Mouse (Mus musculus) neural tube, embryonic 13.5 days (tissue): ENCODE data around the gene Ddt. TPM values are rescaled to one million over a fixed set of nuclear protein-coding genes. Genes with fewer than 3 reads are reported as not detected.

Experiments
- ATAC-seq: fragments of 200-750 bp; cut with Nextera tagmentation; 2 replicates; pipeline ENCODE4 v1.8.0; 2017; ENCODE audit warnings: low read depth, mild to moderate bottlenecking, moderate TSS enrichment, moderate library complexity
- H3K27ac ChIP-seq: fragments of 300-500 bp; sonication (generic); replicated peaks from 2 replicates; pipeline ENCODE4 v1.5.1; 2015; ENCODE audit warnings: moderate library complexity, mild to moderate bottlenecking, inconsistent platforms
- H3K27me3 ChIP-seq: fragments of 300-500 bp; sonication (generic); 2 replicates; pipeline ENCODE4 v1.6.1; 2015; ENCODE audit warnings: mild to moderate bottlenecking, inconsistent platforms
- H3K36me3 ChIP-seq: fragments of 300-500 bp; sonication (generic); 2 replicates; pipeline ENCODE4 v1.6.1; 2015; ENCODE audit warnings: mild to moderate bottlenecking, inconsistent platforms
- H3K4me1 ChIP-seq: fragments of 300-500 bp; sonication (generic); replicated peaks from 2 replicates; pipeline ENCODE4 v1.6.1; 2015; ENCODE audit warnings: inconsistent platforms
- H3K4me2 ChIP-seq: fragments of 300-500 bp; sonication (generic); 2 replicates; pipeline ENCODE4 v1.6.1; 2015; ENCODE audit warnings: inconsistent platforms, mild to moderate bottlenecking, moderate library complexity
- H3K4me3 ChIP-seq: fragments of 300-500 bp; sonication (generic); 2 replicates; pipeline ENCODE4 v1.5.1; 2015; ENCODE audit warnings: mild to moderate bottlenecking, inconsistent platforms
- H3K9ac ChIP-seq: fragments of 300-500 bp; sonication (generic); 2 replicates; pipeline ENCODE4 v1.6.1; 2015; ENCODE audit warnings: moderate library complexity, mild to moderate bottlenecking, inconsistent platforms
- H3K9me3 ChIP-seq: fragments of 300-500 bp; sonication (generic); 2 replicates; pipeline ENCODE4 v1.6.1; 2016; ENCODE audit warnings: inconsistent platforms
- WGBS: fragments of 180-500 bp; shearing (Covaris S2); methylation state at CpG from one replicate; pipeline ENCODE4 v1.1.7; 2015; 5-methylcytosine and 5-hydroxymethylcytosine counted together
- polyA plus RNA-seq: library from polyadenylated mRNA; unstranded; fragments of >200 nt; fragmentation: Nextera tagmentation; extraction: Ambion mirVana; gene quantifications from 2 replicates; pipeline ENCODE4 v1.2.1, GENCODE M21; 2015

Gene Ddt
- polyA plus RNA-seq, 1 experiment from 2014 or later = 105 TPM

DNA sequence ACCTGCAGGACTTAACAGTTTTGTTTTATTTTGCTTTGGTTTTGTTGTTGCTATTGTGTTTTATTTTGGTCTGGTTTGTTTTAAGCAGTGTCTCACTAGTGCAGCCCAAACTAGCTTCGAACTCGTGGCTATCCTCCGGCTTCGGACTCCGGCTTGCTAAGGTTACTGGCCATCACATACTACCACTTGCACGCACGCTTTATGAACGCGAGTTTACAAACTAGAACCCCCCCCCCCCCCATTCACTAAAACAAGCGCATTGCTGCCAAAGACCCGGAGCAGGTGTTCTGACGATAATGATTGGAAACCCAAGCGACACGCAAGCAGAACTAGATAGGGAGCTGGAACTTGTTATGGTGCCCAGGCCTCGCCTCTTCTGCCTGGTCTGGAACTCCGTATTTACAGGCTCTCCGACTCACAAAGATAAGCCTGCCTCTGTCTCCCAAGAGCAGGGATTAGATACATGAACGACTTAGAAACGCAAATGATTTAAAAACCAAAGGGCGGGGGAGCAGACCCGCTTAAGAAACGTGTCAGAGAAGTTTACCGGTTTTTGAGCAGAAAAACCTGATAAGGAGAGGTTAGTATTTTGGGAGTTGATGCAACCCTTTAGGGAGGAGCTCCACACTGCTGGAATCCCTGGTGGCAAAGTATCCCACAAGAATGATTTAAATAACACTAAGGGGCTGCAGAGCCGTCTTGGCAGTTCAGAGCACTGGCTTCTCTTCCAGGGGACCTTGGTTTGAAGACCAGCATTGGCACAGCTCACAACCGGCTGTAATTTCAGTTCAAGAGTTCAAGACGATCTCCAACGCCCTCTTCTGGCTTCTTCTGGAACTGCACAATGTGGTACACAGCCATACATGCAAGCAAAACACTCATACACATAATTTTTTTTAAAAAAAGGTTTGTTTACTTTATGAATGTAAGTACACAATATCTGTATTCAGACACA is 8.4 kb downstream of the Ddt start:
- WGBS = 1% methylated on average over 27 of the region's 27 CpGs
- peak overlapping the region; percentile 88 for H3K4me2 ChIP-seq
- no peaks in the 10 kb centered on the region for H3K9me3 ChIP-seq
- H3K27ac ChIP-seq = peak overlapping the region; percentile 67
- peak; percentile 58 for ATAC-seq
- peak overlapping the region; percentile 87 for H3K4me3 ChIP-seq
- peaks cover 22% of the 10 kb centered on the region for H3K4me1 ChIP-seq
- H3K36me3 ChIP-seq = peaks cover 8% of the 10 kb centered on the region; the same call in 1 of the 2 replicates
- H3K27me3 ChIP-seq = no peaks in the 10 kb centered on the region
- H3K9ac ChIP-seq = peak overlapping the region; percentile 87

DNA sequence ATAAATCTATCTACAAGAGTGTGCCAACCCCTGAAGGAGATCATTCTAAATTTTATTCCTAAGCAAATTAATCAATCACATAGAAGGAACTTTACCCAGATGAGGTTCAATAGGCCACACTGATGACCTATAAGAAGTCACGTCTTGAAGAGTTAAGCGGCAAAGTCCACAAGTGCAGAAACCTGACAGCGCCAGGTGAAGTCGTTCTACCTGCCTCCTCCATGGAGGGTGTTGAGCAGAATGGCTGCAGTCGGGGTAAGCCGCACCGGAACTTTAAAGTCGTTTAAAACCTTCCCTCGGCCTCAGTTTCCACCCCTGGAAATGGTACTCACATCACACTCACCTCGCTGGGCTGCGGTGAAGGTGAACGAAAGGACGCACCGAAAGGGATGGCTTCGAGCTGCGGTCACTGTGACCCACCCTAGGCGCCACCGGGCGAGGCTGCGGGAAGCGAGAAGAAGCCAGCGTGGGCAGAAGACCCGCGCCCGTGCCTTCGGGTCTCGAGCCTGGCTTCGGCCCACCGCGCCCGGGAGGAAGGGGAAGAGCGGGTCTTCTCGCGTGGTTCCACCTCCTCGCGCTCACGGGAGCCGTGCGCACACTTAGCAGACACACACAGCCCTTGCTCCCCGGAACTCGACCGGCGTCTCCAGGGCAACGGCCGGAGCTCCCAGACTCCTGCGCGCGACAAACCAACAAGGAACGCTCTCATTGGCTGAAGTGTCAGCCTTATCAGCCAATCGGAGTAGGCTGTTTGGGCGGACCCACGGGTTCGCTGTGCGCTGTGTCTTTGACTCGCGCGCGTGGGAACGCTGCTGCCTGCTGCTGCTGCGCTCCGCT is 9.3 kb downstream of the Ddt start, which contains the start of gene Cabin1:
TSS of gene Cabin1 (minus strand) at position 660 of the 837 bp plus-strand sequence.
- peak; percentile 99 for ATAC-seq
- Histone ChIP-seq H3K4me1 (peaks cover 22% of the 10 kb centered on the region), H3K27ac (peak within 1 kb of the TSS; percentile 82), H3K9ac (peak within 1 kb of the TSS; percentile 87), H3K4me2 (peak within 1 kb of the TSS; percentile 88), H3K4me3 (peak within 1 kb of the TSS; percentile 87), H3K27me3 (no peaks in the 10 kb centered on the region), H3K36me3 (peaks cover 8% of the 10 kb centered on the region; the same call in 1 of the 2 replicates), H3K9me3 (no peaks in the 10 kb centered on the region)
- WGBS = under 1% methylated on average over 61 of the region's 61 CpGs

DNA sequence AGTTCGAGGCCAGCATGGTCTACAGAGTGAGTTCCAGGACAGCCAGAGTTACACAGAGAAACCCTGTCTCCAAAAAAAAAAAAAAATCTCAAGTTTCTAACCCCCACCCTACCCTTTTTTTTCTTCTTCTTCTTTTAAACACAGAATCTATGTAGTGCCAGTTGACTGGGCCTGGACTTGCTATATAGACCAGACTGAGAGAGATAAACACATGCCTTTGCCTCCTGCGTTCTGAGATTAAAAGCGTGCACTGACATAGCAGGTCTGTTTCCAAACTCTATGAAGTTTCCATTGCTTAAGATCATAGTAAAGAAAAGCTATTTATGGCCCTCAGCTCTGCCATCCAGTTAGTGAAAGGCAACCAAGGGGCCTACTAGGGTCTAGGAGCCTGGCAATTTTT is 10.8 kb downstream of the Ddt start:
- peaks cover 22% of the 10 kb centered on the region for H3K4me1 ChIP-seq
- WGBS = 93% methylated on average over 3 of the region's 3 CpGs
- H3K4me2 ChIP-seq = peak overlapping the region; percentile 88; the same call in 1 of the 2 replicates
- no peak for ATAC-seq
- H3K36me3 ChIP-seq = peaks cover 13% of the 10 kb centered on the region
- no peak overlapping the region for H3K27ac ChIP-seq
- H3K9me3 ChIP-seq = peaks cover 3% of the 10 kb centered on the region; the same call in 1 of the 2 replicates
- 0 out of 2 replicates have a peak overlapping the region, but pooled peaks have one; percentile 13 for H3K9ac ChIP-seq
- no peak overlapping the region for H3K4me3 ChIP-seq
- H3K27me3 ChIP-seq = no peaks in the 10 kb centered on the region

DNA sequence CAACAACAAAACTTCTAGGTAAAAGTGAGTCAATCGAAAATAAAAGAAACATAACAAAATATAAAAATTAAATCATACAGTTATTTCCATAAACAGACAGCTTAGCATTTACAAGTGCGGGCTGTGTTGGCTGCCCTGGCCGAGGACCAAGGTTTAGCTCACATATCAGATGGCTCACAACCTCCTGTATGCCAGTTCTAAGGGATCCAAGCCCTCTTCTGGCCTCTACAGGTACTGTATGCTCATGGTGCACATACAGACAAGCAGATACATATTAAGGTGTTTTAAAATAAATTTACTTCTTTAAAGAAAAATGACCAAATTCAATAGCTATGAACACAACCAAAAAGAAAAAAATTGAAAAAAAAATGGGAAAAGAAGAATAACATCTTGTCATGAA is 12.9 kb downstream of the Ddt start:
- Histone ChIP-seq H3K4me1 (peaks cover 22% of the 10 kb centered on the region), H3K27me3 (no peaks in the 10 kb centered on the region), H3K4me3 (no peak overlapping the region), H3K36me3 (peaks cover 19% of the 10 kb centered on the region), H3K9me3 (peaks cover 3% of the 10 kb centered on the region; the same call in 1 of the 2 replicates), H3K9ac (no peak overlapping the region), H3K27ac (no peak overlapping the region), H3K4me2 (no peak overlapping the region)
- no peak for ATAC-seq
- 98% methylated on average over 3 of the region's 3 CpGs for WGBS

DNA sequence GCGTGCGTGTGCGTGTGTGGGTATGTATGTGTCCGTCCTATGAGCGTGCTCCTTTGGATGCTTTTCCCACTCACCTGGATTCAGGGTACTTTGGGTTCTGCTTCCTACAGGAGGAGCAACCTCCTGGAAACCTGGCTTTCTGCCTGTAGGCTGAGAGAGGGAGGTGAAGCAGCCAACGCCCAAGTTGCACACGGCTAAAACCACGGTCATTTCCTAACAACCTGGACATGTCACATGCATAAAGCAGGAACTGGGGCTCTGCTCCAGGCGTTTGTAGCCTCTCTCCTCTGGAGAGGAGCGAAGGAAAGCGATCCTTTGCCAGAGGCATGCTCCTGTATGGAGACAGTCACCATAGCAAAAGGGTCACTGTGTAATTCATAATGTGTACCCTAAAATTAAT is 16.5 kb downstream of the Ddt start:
- H3K27ac ChIP-seq = no peak overlapping the region
- H3K36me3 ChIP-seq = peaks cover 54% of the 10 kb centered on the region
- H3K4me2 ChIP-seq = no peak overlapping the region
- WGBS = 96% methylated on average over 11 of the region's 11 CpGs
- 0 out of 2 replicates have a peak, but pooled peaks cover 2% of the 10 kb centered on the region for H3K4me1 ChIP-seq
- no peak overlapping the region for H3K4me3 ChIP-seq
- no peak overlapping the region for H3K9ac ChIP-seq
- H3K27me3 ChIP-seq = no peaks in the 10 kb centered on the region
- ATAC-seq = no peak
- peaks cover 3% of the 10 kb centered on the region; the same call in 1 of the 2 replicates for H3K9me3 ChIP-seq

DNA sequence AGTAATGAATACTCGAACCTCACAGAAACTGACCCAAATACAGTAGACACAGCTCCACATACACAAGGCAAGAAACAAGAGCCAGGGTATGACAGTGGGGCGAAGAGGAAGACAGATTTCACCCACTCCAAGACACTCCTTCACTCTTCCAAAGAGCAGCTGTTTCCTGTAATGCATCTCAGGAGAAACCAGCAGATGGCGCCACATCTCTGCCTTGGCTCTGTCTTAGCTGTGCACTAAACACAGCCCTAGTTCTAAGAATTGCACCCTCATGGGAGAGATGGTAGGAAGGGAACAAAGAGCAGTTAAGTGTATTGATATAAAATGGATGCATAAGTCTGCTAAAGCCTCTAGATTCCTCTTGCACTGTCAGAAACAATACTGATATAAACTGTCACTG is 29.2 kb downstream of the Ddt start:
- 50% methylated on average over 3 of the region's 3 CpGs for WGBS

DNA sequence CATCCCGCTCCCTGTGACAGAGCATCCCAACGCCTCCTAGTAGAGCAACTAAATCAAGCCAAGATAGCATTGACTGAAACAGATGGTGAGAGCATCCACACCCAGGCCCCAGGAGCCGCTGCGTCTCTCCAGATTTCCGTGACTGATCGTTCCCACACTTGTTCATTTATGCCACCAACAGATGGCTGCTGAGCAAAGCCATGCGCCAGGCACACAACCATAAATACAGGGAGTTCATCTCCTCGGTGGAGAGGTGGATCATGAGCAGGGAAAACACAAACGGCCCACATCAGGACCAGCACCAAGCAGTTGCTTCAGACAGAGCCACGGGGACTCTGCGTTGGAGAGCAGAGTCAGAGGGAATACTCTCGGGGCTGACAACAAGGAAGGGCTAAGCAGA is 29.8 kb downstream of the Ddt start:
- peaks cover 92% of the 10 kb centered on the region for H3K36me3 ChIP-seq
- H3K9me3 ChIP-seq = no peaks in the 10 kb centered on the region
- H3K27me3 ChIP-seq = no peaks in the 10 kb centered on the region
- WGBS = 84% methylated on average over 12 of the region's 12 CpGs
- H3K4me1 ChIP-seq = peaks cover 5% of the 10 kb centered on the region
- ATAC-seq = peak; percentile 4; the same call in 1 of the 2 replicates
- 0 out of 2 replicates have a peak overlapping the region, but pooled peaks have one; percentile 23 for H3K27ac ChIP-seq
- H3K4me3 ChIP-seq = no peak overlapping the region
- H3K9ac ChIP-seq = no peak overlapping the region
- H3K4me2 ChIP-seq = no peak overlapping the region

More for the DNA sequence above, 29.2 kb downstream of the Ddt start:
- Histone ChIP-seq H3K4me1 (peaks cover 5% of the 10 kb centered on the region), H3K9me3 (no peaks in the 10 kb centered on the region), H3K9ac (peak overlapping the region; percentile 43), H3K4me2 (no peak overlapping the region), H3K36me3 (peaks cover 92% of the 10 kb centered on the region), H3K27me3 (no peaks in the 10 kb centered on the region), H3K4me3 (no peak overlapping the region), H3K27ac (peak overlapping the region; percentile 74)
- peak; percentile 95 for ATAC-seq

DNA sequence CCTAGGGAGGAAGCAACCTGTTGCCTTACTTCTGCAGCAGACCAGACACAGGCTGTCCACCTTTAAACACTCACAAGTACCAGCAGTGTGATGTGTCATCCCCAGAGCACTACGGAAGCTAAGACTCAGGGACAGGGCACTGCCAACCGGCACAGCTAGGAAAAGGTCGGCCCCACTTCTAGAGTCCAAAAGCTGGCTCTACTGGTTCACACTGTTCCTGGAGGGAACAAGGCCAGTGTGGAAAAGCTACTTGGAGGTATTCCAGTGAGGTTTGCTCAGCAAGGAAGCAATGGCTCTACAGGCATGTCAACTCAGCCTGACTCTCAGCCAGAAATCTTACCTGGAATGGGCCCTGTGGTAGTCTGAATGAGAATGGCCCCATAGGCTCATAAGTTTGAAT is 32.3 kb downstream of the Ddt start:
- H3K27ac ChIP-seq = no peak overlapping the region
- H3K27me3 ChIP-seq = no peaks in the 10 kb centered on the region
- no peaks in the 10 kb centered on the region for H3K9me3 ChIP-seq
- no peak overlapping the region for H3K9ac ChIP-seq
- peaks cover 87% of the 10 kb centered on the region for H3K36me3 ChIP-seq
- H3K4me1 ChIP-seq = peaks cover 5% of the 10 kb centered on the region
- H3K4me2 ChIP-seq = no peak overlapping the region
- ATAC-seq = no peak
- 94% methylated on average over 3 of the region's 3 CpGs for WGBS
- no peak overlapping the region for H3K4me3 ChIP-seq

DNA sequence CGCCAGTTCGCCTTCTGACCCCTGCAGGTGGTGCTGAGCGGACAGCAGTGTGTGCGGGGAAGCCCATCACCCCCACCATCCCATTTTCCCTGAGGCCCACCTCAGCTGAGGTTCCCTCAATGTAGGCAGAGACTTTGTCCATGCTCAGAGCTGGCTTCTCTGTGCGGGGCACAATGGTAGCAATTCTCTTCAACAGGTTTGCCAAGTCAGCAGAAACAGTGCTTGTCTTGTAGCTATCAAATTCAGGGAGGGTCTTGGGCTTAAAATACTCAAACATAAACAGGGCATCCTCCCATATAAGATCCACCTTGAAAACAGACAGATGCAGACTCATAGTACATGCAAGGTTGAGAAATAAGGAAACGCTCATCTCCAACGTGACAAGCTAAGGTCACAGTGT is 47.8 kb downstream of the Ddt start:
- Histone ChIP-seq H3K9me3 (no peaks in the 10 kb centered on the region), H3K9ac (no peak overlapping the region), H3K4me3 (no peak overlapping the region), H3K4me2 (no peak overlapping the region), H3K27ac (no peak overlapping the region), H3K4me1 (no peaks in the 10 kb centered on the region), H3K36me3 (peaks cover 93% of the 10 kb centered on the region), H3K27me3 (no peaks in the 10 kb centered on the region)
- WGBS = 93% methylated on average over 7 of the region's 7 CpGs
- ATAC-seq = no peak
